Mouse (Mus musculus) layer of hippocampus, adult 2 months (tissue): ENCODE results near the gene Dnph1. TPM values are rescaled to one million over a fixed set of nuclear protein-coding genes. Genes with fewer than 3 reads are reported as not detected.

Experiments
- DNase-seq, 2 experiments: peaks; one replicate each; pipeline ENCODE4 v3.0.0; 2022; ENCODE audit warnings: low spot score in 2 of 2
- H3K27ac ChIP-seq: fragments of 200-600 bp; 2 replicates; pipeline ENCODE4 v1.8.1; 2022
- H3K4me3 ChIP-seq: fragments of 200-600 bp; 2 replicates; pipeline ENCODE4 v1.8.1; 2022; ENCODE audit warnings: mild to moderate bottlenecking
- CTCF ChIP-seq: fragments of 200-600 bp; conservative IDR thresholded peaks from 2 replicates; pipeline ENCODE4 v1.8.1; 2022; ENCODE audit warnings: antibody characterized with exemption, mild to moderate bottlenecking, moderate library complexity
- total RNA-seq, 2 experiments: library from RNA; stranded (reverse); gene quantifications; 2 replicates each; pipeline ENCODE4 v1.2.3; 2021

The Dnph1 gene
- total RNA-seq, 2 experiments from 2014 or later: 4.8 to 6.2 TPM

- no peak overlapping the region for H3K4me3 ChIP-seq
- TF ChIP-seq CTCF: no peak
- H3K27ac ChIP-seq: no peak overlapping the region
- no peak for DNase-seq
Observed at GRCm38 (mm10) chr17:46513329-46513728, 16.8 kb downstream of the Dnph1 start.

- no peak for TF ChIP-seq CTCF
- no peak for DNase-seq
Observed at GRCm38 (mm10) chr17:46519971-46520370, 23.5 kb downstream of the Dnph1 start.

GRCm38 (mm10) chr17:46520385-46520979, 24.0 kb downstream of the Dnph1 start:
- no peak for TF ChIP-seq CTCF
- no peak overlapping the region for H3K27ac ChIP-seq
- no peak for DNase-seq
- no peak overlapping the region for H3K4me3 ChIP-seq

More at GRCm38 (mm10) chr17:46519971-46520370, 23.5 kb downstream of the Dnph1 start:
- Histone ChIP-seq H3K4me3 (no peak overlapping the region), H3K27ac (no peak overlapping the region)

GRCm38 (mm10) chr17:46521174-46521573, 24.7 kb downstream of the Dnph1 start:
- no peak overlapping the region for H3K4me3 ChIP-seq
- no peak overlapping the region for H3K27ac ChIP-seq
- no peak for TF ChIP-seq CTCF
- DNase-seq: no peak

GRCm38 (mm10) chr17:46521963-46522668, 25.6 kb downstream of the Dnph1 start:
- Histone ChIP-seq H3K4me3 (no peak overlapping the region), H3K27ac (no peak overlapping the region)
- no peak for DNase-seq
- TF ChIP-seq CTCF: peak; percentile 40

GRCm38 (mm10) chr17:46525065-46525464, 28.6 kb downstream of the Dnph1 start:
- TF ChIP-seq CTCF: no peak
- no peak overlapping the region for H3K4me3 ChIP-seq
- no peak for DNase-seq
- no peak overlapping the region for H3K27ac ChIP-seq

- TF ChIP-seq CTCF: peak; percentile 95
- Histone ChIP-seq H3K4me3 (no peak overlapping the region), H3K27ac (0 out of 2 replicates have a peak overlapping the region, but pooled peaks have one; percentile 28)
- DNase-seq: peak; percentile 53 to 72
Observed at GRCm38 (mm10) chr17:46525579-46526307, 29.2 kb downstream of the Dnph1 start.

- peak overlapping the region; percentile 62 for H3K27ac ChIP-seq
- no peak for TF ChIP-seq CTCF
- H3K4me3 ChIP-seq: peak overlapping the region; percentile 13
- DNase-seq: no peak
Observed at GRCm38 (mm10) chr17:46543661-46544060, 47.1 kb downstream of the Dnph1 start.

- peak within 1 kb of the TSS; percentile 91 for H3K27ac ChIP-seq
- TF ChIP-seq CTCF: no peak
Observed at GRCm38 (mm10) chr17:46545813-46546564, 49.5 kb downstream of the Dnph1 start, which contains the start of gene Cul9. Cul9 (minus strand) TSS chr17:46546388.

GRCm38 (mm10) chr17:46546591-46546990, 50.1 kb downstream of the Dnph1 start:
- peak overlapping the region; percentile 91 for H3K27ac ChIP-seq
- no peak for TF ChIP-seq CTCF
- DNase-seq: no peak
- peak overlapping the region; percentile 74 for H3K4me3 ChIP-seq

More at GRCm38 (mm10) chr17:46545813-46546564, 49.5 kb downstream of the Dnph1 start, which contains the start of gene Cul9:
- H3K4me3 ChIP-seq: peak within 1 kb of the TSS; percentile 74
- DNase-seq: peak; percentile 92

- DNase-seq: no peak
- TF ChIP-seq CTCF: no peak
- H3K4me3 ChIP-seq: peak overlapping the region; percentile 74; the same call in 1 of the 2 replicates
- H3K27ac ChIP-seq: peak overlapping the region; percentile 91
Observed at GRCm38 (mm10) chr17:46546995-46547394, 50.5 kb downstream of the Dnph1 start.

- DNase-seq: no peak
- H3K27ac ChIP-seq: no peak overlapping the region
- H3K4me3 ChIP-seq: no peak overlapping the region
- TF ChIP-seq CTCF: no peak
Observed at GRCm38 (mm10) chr17:46547923-46548322, 51.4 kb downstream of the Dnph1 start.
